Mouse (Mus musculus): ENCODE measurements around the gene Ski. TPM values are rescaled to one million over a fixed set of nuclear protein-coding genes. Genes with fewer than 3 reads are reported as not detected.

Gene Ski
- polyA plus RNA-seq, 1 experiment from 2014 or later, result 24.4 TPM

DNA sequence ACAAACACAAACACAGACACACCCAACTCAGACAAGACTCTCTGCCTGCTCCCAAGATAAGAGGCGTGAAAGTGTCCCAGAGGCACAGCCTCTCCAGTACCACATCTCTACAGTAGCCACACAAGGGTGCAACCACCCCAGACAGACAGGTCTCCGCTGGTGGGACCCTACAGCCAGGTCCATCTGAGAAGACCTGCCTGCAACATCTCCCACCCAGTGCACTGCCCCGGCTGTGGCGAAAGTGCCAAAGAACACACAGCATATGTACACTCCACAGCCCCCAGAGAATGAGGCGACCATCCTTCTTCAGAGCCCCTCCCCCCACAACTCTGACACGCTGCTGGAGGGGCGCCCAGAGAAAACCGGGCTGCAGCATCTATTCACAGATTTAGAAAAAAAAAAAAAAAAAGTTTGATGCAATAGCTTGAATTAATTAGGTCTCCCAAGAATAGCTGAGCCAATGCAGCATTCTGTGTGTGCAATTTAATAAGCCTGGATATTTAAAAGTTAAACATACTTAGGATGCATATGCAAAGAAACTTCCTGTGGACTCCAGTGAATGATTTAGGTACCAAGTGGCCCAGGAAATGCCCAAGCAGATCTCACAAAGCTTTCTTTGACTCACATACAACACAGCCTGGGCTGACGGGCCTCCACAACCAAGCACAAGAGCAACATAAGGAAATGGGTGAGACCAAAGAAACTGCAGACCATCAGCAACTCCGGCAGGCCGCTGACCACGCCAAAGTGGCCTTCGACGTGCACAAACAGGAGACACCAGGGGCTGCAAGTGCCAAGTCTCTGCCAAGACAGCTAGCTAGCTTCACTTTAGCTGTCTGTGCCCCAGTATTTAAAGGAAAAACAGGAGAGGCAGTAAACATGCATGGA, 1.9 kb downstream of the Ski start:
- H3K4me1 ChIP-seq, result peaks cover 56% of the 10 kb centered on the region
- no peaks in the 10 kb centered on the region for H3K9me3 ChIP-seq (replicated peaks)
- H3K27me3 ChIP-seq, result no peaks in the 10 kb centered on the region
- H3K4me2 ChIP-seq (replicated peaks), result peak overlapping the region; percentile 90
- 9% methylated on average over 14 of the region's 14 CpGs for WGBS
- ATAC-seq (ENCODE audit: insufficient number of reproducible peaks, low FRiP score, low TSS enrichment, low read depth), result no peak
- H3K4me3 ChIP-seq (replicated peaks), result peak overlapping the region; percentile 87
- no peaks in the 10 kb centered on the region for H3K36me3 ChIP-seq
- H3K27ac ChIP-seq (replicated peaks), result peak overlapping the region; percentile 85
- H3K9ac ChIP-seq, result peak overlapping the region; percentile 93

DNA sequence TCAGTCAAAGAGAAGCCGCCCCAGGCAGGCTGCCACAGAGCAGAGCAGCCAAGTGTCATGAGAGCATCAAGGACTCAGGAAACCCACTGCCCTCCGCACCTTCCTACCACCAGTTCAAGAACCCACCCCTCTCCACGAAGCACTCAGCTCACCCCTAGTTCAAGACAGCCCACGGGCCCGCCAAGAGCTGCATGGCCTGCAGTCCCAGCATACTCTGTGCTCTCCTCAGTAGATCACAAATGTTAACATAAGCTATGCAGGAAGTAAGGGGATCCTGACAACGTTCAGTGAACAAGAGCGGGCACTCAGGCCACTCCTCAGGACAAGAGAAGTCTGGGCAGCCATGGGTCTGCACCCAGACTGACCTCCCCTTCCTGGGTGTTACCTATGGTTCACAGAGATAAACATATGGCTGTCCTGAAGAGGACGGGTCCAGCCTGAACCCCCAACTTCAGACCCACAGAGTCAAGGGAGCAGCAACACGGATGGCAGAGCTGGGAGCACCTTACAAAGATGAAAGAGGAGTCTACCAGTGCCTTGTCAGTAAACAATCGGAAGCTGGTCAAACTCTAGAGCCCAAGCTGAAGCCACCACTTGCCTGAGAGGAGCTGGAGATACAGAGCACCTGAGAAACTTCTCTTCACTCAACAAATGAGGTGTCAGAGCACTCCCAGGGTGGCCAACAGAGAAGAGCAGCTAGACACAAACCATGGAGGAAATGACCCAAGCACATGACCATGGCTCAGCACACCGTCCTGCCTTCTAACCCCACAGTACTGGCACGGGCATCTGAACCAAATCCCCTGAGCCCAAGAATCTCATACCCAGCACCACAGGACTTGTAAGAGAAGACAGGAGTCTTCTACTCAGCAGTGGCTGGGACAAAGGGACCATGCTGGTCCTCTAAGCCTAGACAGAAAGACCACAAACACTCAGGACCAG, 2.9 kb downstream of the Ski start:
- Histone ChIP-seq H3K9me3 (replicated peaks) (no peaks in the 10 kb centered on the region), H3K9ac (peak overlapping the region; percentile 93), H3K4me1 (peaks cover 65% of the 10 kb centered on the region), H3K36me3 (no peaks in the 10 kb centered on the region), H3K4me3 (replicated peaks) (peak overlapping the region; percentile 87), H3K27ac (replicated peaks) (peak overlapping the region; percentile 85; the same call in 1 of the 2 replicates), H3K4me2 (replicated peaks) (peak overlapping the region; percentile 90), H3K27me3 (no peaks in the 10 kb centered on the region)
- no peak for ATAC-seq (ENCODE audit: insufficient number of reproducible peaks, low FRiP score, low TSS enrichment, low read depth)
- 46% methylated on average over 12 of the region's 12 CpGs for WGBS

DNA sequence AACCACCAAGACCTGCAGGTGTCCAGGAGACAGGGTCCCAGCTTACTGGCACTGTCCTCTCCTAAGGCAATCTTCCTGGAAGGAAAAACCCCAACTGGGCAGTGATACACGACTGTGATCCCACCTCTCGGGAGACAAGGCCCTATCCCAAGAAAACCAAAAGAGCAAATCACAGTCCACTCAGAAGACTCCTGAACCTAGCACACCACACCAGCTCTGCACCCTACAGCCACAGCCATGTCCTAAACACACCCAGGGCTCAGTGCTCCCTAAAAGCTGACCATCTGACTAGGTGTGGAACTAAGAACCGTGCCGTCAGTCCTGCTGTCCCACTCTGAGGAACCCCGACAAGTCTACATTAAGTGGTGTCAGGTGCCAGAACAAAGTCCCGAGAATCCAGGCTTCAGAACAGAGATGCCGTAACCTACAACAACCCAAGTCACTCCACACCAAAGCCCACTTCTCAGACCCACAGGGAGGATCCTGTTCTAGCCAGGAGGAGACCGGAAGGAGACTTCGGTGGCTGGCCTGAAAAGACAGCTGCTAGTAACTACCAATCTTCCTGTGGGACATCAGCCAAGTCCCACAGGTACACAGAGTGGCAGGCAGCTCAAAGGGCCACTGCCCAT, 4.2 kb downstream of the Ski start:
- no peaks in the 10 kb centered on the region for H3K9me3 ChIP-seq (replicated peaks)
- peaks cover 70% of the 10 kb centered on the region for H3K4me1 ChIP-seq
- H3K9ac ChIP-seq, result no peak overlapping the region
- peak overlapping the region; percentile 90 for H3K4me2 ChIP-seq (replicated peaks)
- ATAC-seq (ENCODE audit: insufficient number of reproducible peaks, low FRiP score, low TSS enrichment, low read depth), result no peak
- H3K36me3 ChIP-seq, result no peaks in the 10 kb centered on the region
- WGBS, result 59% methylated on average over 9 of the region's 9 CpGs
- no peaks in the 10 kb centered on the region for H3K27me3 ChIP-seq
- H3K4me3 ChIP-seq (replicated peaks), result peak overlapping the region; percentile 87
- 0 out of 2 replicates have a peak overlapping the region, but pooled peaks have one; percentile 28 for H3K27ac ChIP-seq (replicated peaks)

DNA sequence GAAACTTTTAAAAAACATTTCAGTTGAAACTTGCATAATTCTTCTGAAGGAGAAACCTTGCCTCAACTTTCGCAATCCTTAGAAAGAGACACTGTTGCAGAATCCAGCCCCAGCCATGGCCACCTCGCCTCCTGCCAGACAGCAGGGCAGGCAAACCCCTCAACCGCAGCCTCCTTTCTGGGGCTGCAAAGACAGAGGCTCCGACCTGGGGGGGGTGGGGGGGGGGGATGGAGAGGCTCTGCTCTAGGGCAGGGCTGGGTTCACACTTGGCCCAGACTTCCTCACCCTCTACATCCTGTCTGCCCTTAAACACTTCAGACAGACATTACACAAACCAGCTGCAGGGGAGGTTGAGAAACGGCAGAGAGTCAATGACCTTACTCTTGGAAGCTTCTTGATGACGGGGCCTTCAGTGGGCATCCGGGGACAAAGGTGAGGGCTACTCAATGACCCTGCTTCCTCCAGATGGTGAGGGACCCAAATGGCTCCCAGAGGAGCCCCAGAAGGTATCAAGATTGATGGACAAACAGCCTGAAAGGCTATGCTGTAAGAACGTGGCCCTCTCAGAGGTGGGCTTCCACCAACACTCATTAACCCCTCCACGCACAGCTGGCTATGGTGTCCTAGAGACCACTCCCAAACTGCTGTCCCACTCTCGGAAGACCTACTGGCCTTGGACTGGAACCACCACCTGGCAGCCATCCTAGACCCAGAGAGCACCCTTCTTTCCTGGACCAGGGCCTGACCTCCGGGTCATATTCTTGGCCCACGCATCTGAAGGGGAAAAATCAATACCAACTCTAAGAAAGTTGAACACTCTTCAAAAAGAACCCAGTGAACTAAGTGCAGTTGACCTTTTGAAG, 4.9 kb downstream of the Ski start:
- Histone ChIP-seq H3K9ac (no peak overlapping the region), H3K4me2 (replicated peaks) (peak overlapping the region; percentile 90), H3K36me3 (no peaks in the 10 kb centered on the region), H3K27ac (replicated peaks) (peak overlapping the region; percentile 34; the same call in 1 of the 2 replicates), H3K4me3 (replicated peaks) (peak overlapping the region; percentile 87), H3K4me1 (peaks cover 77% of the 10 kb centered on the region), H3K27me3 (no peaks in the 10 kb centered on the region), H3K9me3 (replicated peaks) (no peaks in the 10 kb centered on the region)
- WGBS, result 41% methylated on average over 12 of the region's 12 CpGs
- no peak for ATAC-seq (ENCODE audit: insufficient number of reproducible peaks, low FRiP score, low TSS enrichment, low read depth)

DNA sequence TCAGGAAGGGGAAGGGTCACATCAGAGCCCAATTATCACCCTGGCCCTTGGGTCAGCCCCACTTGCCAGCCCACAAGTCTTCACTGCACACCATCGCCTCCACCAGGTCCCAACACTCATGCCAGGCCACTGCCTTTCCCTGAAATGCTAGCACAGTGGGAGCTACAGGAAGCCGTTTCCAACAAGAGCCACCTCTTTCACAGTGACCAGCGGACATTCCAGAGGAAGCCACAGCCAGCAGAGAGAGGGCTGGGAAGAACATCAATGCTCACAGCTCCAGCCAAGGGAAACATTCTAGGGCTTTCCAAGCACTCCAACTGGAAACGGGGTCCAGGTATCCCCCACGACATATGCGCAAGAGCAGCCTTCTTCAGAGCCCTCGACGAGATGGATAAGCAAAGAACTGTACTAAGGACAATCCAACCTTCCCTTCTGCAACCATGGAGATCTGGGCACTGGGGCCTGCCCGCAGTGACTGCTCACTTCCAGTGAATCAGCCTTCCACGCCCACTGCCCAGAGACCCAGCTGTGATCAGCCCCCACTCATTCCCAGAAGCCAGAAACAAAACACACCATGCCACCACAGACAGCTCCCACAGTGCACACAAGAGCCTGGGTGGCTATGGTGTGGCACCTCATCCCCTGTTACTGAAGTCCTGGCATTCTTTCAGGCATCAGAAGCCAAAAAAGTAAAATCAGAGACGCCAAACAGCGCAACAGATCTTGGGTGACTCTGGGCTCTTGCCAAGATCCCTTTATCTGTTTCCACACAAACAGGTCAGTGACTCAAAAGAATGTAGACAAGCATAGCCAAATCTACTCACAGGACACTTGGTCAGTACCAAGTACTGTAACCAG, 6.4 kb downstream of the Ski start:
- Histone ChIP-seq H3K9ac (no peak overlapping the region), H3K4me3 (replicated peaks) (peak overlapping the region; percentile 7), H3K36me3 (peaks cover 5% of the 10 kb centered on the region; the same call in 1 of the 2 replicates), H3K4me1 (peaks cover 82% of the 10 kb centered on the region), H3K4me2 (replicated peaks) (peak overlapping the region; percentile 24), H3K27ac (replicated peaks) (peak overlapping the region; percentile 35), H3K27me3 (no peaks in the 10 kb centered on the region), H3K9me3 (replicated peaks) (no peaks in the 10 kb centered on the region)
- ATAC-seq (ENCODE audit: insufficient number of reproducible peaks, low FRiP score, low TSS enrichment, low read depth), result no peak
- WGBS, result 54% methylated on average over 12 of the region's 12 CpGs

DNA sequence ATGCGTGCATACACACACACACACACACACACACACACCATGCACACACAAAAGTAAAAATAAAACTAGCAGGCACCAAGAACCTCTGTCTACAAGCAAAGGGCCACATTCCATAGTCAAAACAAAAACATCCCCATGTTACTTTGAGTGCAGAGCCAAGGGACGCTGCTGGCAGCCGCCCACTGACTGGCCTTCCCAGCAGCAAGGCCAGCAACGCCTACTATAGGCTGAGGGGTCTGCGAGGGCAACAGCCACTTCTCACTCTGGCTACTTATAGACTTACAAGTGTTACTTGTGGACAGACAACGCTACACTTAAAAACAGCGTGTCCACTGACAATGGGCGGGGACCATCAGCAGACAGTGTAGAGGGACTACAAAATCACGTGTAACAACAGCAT, 7.2 kb downstream of the Ski start:
- Histone ChIP-seq H3K9ac (no peak overlapping the region), H3K27me3 (no peaks in the 10 kb centered on the region), H3K27ac (replicated peaks) (peak overlapping the region; percentile 35), H3K4me1 (peaks cover 87% of the 10 kb centered on the region), H3K9me3 (replicated peaks) (no peaks in the 10 kb centered on the region), H3K36me3 (peaks cover 13% of the 10 kb centered on the region; the same call in 1 of the 2 replicates), H3K4me3 (replicated peaks) (peak overlapping the region; percentile 7; the same call in 1 of the 2 replicates), H3K4me2 (replicated peaks) (peak overlapping the region; percentile 24)
- ATAC-seq (ENCODE audit: insufficient number of reproducible peaks, low FRiP score, low TSS enrichment, low read depth), result no peak
- 53% methylated on average over 9 of the region's 9 CpGs for WGBS

DNA sequence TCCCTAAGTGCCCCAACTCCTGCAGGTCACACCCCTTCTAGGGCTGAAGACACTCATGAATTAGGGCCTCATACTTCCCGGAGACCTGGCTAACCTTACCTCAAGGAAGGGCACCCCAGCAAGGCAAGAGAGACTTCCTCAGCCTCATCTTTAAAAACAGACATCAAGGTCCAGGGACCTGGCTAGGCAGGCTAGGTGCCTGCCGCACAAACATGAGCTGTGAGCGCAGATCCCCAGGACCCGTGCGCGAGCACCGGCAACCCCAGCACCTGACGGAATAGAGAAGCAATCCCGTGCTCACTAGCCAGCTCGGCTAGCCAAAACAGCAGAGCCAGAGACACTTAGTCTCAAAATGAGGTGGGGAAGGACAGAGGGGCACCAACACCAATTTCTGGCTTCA, 7.6 kb downstream of the Ski start:
- Histone ChIP-seq H3K9me3 (replicated peaks) (no peaks in the 10 kb centered on the region), H3K4me1 (peaks cover 87% of the 10 kb centered on the region), H3K36me3 (peaks cover 13% of the 10 kb centered on the region; the same call in 1 of the 2 replicates), H3K4me2 (replicated peaks) (peak overlapping the region; percentile 24; the same call in 1 of the 2 replicates), H3K27me3 (no peaks in the 10 kb centered on the region), H3K9ac (no peak overlapping the region), H3K4me3 (replicated peaks) (no peak overlapping the region), H3K27ac (replicated peaks) (no peak overlapping the region)
- WGBS, result 75% methylated on average over 10 of the region's 10 CpGs
- no peak for ATAC-seq (ENCODE audit: insufficient number of reproducible peaks, low FRiP score, low TSS enrichment, low read depth)

DNA sequence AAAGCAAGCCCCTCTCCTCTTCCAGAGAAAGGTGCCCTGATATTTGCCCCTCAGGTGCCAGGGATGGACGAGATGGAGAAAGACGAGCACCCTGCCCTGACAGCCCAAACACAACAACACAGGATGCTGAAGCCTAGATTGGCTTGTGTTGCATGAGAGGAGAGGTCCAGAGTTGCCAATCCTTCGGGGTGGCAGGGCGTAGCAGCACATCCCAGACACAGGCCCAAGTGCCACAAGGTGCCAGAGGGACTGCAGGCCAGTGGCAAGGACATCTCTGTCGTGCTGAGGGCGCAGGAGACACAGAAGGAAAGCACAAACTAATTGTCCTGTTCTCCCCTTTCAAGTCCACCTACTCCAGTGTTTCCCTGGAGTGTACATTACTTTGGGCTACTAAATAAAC, 8.2 kb downstream of the Ski start:
- H3K27me3 ChIP-seq, result no peaks in the 10 kb centered on the region
- WGBS, result 75% methylated on average over 6 of the region's 6 CpGs
- H3K27ac ChIP-seq (replicated peaks), result no peak overlapping the region
- H3K9me3 ChIP-seq (replicated peaks), result no peaks in the 10 kb centered on the region
- H3K9ac ChIP-seq, result no peak overlapping the region
- no peak for ATAC-seq (ENCODE audit: insufficient number of reproducible peaks, low FRiP score, low TSS enrichment, low read depth)
- H3K36me3 ChIP-seq, result peaks cover 13% of the 10 kb centered on the region; the same call in 1 of the 2 replicates
- H3K4me1 ChIP-seq, result peaks cover 87% of the 10 kb centered on the region
- no peak overlapping the region for H3K4me3 ChIP-seq (replicated peaks)
- no peak overlapping the region for H3K4me2 ChIP-seq (replicated peaks)

DNA sequence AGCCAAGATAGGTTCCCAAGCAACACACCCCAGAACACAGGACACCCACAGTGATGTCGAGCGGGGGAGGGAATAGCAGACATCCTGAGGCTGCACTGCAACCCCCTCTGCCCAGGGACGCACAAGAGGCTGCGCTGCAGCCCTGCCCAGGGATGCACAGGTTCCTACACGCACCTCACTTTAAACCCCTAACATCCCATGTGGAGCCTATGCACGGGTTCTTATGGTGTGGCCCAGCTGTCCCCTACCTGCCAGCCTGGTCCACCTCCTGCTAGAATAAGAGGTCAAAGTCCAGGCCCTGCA, 8.7 kb downstream of the Ski start:
- 67% methylated on average over 6 of the region's 6 CpGs for WGBS
- Histone ChIP-seq H3K9ac (no peak overlapping the region), H3K4me2 (replicated peaks) (no peak overlapping the region)

More for the DNA sequence above, 8.7 kb downstream of the Ski start:
- ATAC-seq (ENCODE audit: insufficient number of reproducible peaks, low FRiP score, low TSS enrichment, low read depth), result no peak
- no peaks in the 10 kb centered on the region for H3K9me3 ChIP-seq (replicated peaks)
- no peak overlapping the region for H3K27ac ChIP-seq (replicated peaks)
- no peak overlapping the region for H3K4me3 ChIP-seq (replicated peaks)
- H3K4me1 ChIP-seq, result peaks cover 87% of the 10 kb centered on the region
- no peaks in the 10 kb centered on the region for H3K27me3 ChIP-seq
- peaks cover 13% of the 10 kb centered on the region; the same call in 1 of the 2 replicates for H3K36me3 ChIP-seq

Data from embryonic facial prominence, embryonic 15.5 days (tissue).